Mouse (Mus musculus): ENCODE data around the gene Mga. TPM values are rescaled to one million over a fixed set of nuclear protein-coding genes. Genes with fewer than 3 reads are reported as not detected.

The Mga gene
- total and polyA plus RNA-seq, 3 experiments: 45.7 to 224 (median 60.9) TPM

DNA sequence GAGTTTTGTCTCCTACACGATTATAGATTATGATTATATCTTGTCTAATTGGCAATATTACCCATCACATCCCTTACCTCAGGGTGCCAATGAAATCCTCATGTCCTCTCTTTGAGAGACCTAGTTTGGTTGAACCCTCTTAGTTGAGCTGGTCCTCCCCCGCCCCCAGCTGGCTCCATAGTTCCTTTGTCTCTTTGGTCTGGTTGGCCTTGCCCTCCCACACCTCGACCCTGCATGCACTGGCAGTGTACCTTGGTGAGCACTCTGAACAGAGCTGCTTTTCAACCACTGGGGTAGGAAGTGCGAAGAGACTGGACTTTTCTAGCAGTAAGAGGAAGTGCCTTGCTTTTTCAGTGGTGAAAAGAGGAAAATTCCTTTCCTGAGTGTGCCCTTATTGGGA lies 104.9 kb downstream of the Mga start:
- Histone ChIP-seq H3K9ac (ENCODE audit: control insufficient read depth, low read depth, low read length, poor library complexity, severe bottlenecking) (no peak overlapping the region), H3K36me3 (ENCODE audit: control insufficient read depth in 1 of 2, insufficient read depth in 2 of 2, low read length in 2 of 2) (no peaks in the 10 kb centered on the region), H3K4me3 (ENCODE audit: control insufficient read depth in 1 of 2, insufficient read depth in 1 of 2, low read depth in 2 of 2, low read length in 2 of 2) (no peak overlapping the region), H3K9me3 (replicated peaks; ENCODE audit: insufficient read depth, low read length) (no peaks in the 10 kb centered on the region), H3K4me1 (ENCODE audit: control insufficient read depth in 1 of 2, insufficient read depth in 2 of 2, low read length in 2 of 2) (no peaks in the 10 kb centered on the region), H3K27me3 (ENCODE audit: control insufficient read depth in 1 of 2, insufficient read depth in 2 of 2, low read length in 2 of 2) (no peaks in the 10 kb centered on the region), H3K27ac (ENCODE audit: control insufficient read depth, low read depth, low read length) (no peak overlapping the region), H3K79me2 (ENCODE audit: control insufficient read depth, insufficient read depth, low read length, poor library complexity) (no peaks in the 10 kb centered on the region)
- no peak for DNase-seq (ENCODE audit: low read depth, low spot score)
- TF ChIP-seq ZNF384 (IDR thresholded peaks at IDR 0.05; ENCODE audit: low read depth, low read length) (no peak), JUND (IDR thresholded peaks at IDR 0.05; ENCODE audit: low read depth, low read length) (no peak), MAZ (IDR thresholded peaks at IDR 0.05; ENCODE audit: low read depth, low read length) (no peak)

DNA sequence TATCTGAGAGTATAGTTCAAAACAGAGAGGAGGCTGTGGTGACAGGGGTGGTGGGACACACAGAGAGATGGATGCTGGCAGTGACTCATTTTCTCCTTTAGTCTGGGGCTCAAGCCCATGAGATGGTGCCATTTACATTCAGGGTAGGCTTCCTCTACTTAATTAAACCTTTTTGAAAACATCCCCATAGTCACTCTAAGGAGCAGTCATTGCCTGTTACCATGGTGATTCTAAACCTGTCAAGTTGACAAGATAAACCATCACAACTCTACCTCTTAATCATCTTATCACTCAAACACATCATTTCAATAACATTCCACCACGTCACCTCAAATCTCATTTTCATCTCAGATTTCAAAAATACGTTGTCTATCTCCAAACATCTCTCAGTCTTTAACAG lies 106.9 kb downstream of the Mga start:
- no peaks in the 10 kb centered on the region for H3K79me2 ChIP-seq (ENCODE audit: control insufficient read depth, insufficient read depth, low read length, poor library complexity)
- no peak overlapping the region for H3K27ac ChIP-seq (ENCODE audit: control insufficient read depth, low read depth, low read length)
- H3K4me1 ChIP-seq (ENCODE audit: control insufficient read depth in 1 of 2, insufficient read depth in 2 of 2, low read length in 2 of 2): no peaks in the 10 kb centered on the region
- TF ChIP-seq MYC (IDR thresholded peaks at IDR 0.05; ENCODE audit: low read depth, low read length): no peak
- H3K36me3 ChIP-seq (ENCODE audit: control insufficient read depth in 1 of 2, insufficient read depth in 2 of 2, low read length in 2 of 2): no peaks in the 10 kb centered on the region
- H3K27me3 ChIP-seq (ENCODE audit: control insufficient read depth in 1 of 2, insufficient read depth in 2 of 2, low read length in 2 of 2): no peaks in the 10 kb centered on the region
- H3K9ac ChIP-seq (ENCODE audit: control insufficient read depth, low read depth, low read length, poor library complexity, severe bottlenecking): no peak overlapping the region
- H3K4me3 ChIP-seq (ENCODE audit: control insufficient read depth in 1 of 2, insufficient read depth in 1 of 2, low read depth in 2 of 2, low read length in 2 of 2): no peak overlapping the region
- DNase-seq (ENCODE audit: low read depth, low spot score): no peak
- no peaks in the 10 kb centered on the region for H3K9me3 ChIP-seq (replicated peaks; ENCODE audit: insufficient read depth, low read length)

DNA sequence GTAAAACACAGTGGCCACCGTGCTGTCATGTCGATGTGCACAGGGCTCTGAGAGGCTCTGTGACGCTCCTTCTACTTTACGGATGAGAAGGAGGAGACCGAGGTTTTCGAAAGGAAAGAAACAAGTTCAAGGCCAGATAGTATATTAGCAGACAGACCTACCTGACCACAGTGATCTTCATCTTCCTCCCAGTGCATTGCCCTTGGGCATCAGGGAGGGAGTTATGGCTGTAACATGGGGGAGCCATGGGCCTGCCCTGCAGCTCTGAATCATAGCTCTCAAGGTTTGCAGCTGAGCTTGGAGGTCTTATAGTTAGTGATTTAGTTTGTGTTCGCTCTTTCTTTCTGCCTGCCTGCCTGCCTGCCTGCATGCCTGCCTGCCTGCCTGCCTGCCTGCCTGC lies 109.7 kb downstream of the Mga start:
- Histone ChIP-seq H3K4me1 (ENCODE audit: control insufficient read depth in 1 of 2, insufficient read depth in 2 of 2, low read length in 2 of 2) (no peaks in the 10 kb centered on the region), H3K9ac (ENCODE audit: control insufficient read depth, low read depth, low read length, poor library complexity, severe bottlenecking) (no peak overlapping the region), H3K36me3 (ENCODE audit: control insufficient read depth in 1 of 2, insufficient read depth in 2 of 2, low read length in 2 of 2) (no peaks in the 10 kb centered on the region), H3K9me3 (replicated peaks; ENCODE audit: insufficient read depth, low read length) (no peaks in the 10 kb centered on the region), H3K4me3 (ENCODE audit: control insufficient read depth in 1 of 2, insufficient read depth in 1 of 2, low read depth in 2 of 2, low read length in 2 of 2) (no peak overlapping the region), H3K27me3 (ENCODE audit: control insufficient read depth in 1 of 2, insufficient read depth in 2 of 2, low read length in 2 of 2) (no peaks in the 10 kb centered on the region), H3K79me2 (ENCODE audit: control insufficient read depth, insufficient read depth, low read length, poor library complexity) (no peaks in the 10 kb centered on the region), H3K27ac (ENCODE audit: control insufficient read depth, low read depth, low read length) (no peak overlapping the region)
- no peak for TF ChIP-seq ZC3H11A (IDR thresholded peaks at IDR 0.05; ENCODE audit: low read depth, low read length)
- TF ChIP-seq ZNF384 (IDR thresholded peaks at IDR 0.05; ENCODE audit: low read depth, low read length): no peak
- no peak for TF ChIP-seq MYC (IDR thresholded peaks at IDR 0.05; ENCODE audit: low read depth, low read length)
- TF ChIP-seq ZMIZ1 (IDR thresholded peaks at IDR 0.05; ENCODE audit: low read depth, low read length): no peak
- TF ChIP-seq TAL1 (IDR thresholded peaks at IDR 0.05; ENCODE audit: low read length): no peak
- no peak for TF ChIP-seq POLR2AphosphoS5 (IDR thresholded peaks at IDR 0.05; ENCODE audit: borderline replicate concordance, low read depth, low read length)
- no peak for DNase-seq (ENCODE audit: low read depth, low spot score)

DNA sequence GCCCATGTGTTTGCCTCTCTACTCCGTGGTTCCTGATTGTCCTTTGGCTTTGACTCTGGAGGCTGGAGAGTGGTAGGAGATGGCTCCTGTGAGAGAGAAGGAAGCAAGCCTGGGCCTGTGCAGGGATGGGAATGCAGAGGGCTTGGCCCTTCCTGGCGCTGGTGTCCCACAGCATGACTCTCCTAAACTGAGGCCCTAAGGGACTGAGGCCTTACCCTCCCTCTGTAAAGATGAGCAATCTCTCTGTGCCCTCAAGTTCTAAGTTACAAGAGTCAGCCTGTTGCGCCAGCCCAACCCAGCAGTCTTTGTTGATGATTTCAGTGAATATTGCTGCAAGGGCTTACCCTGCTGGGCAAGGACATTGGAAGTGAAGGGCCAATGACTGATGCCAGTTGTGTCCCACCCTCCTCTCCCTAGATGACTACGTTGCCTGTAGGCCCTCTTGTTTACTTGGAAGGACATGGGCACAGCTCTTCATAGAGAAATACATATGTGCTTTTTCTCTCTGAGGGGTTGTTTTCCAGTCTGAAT lies 110.7 kb downstream of the Mga start:
- H3K9me3 ChIP-seq (replicated peaks; ENCODE audit: insufficient read depth, low read length): no peaks in the 10 kb centered on the region
- no peaks in the 10 kb centered on the region for H3K4me1 ChIP-seq (ENCODE audit: control insufficient read depth in 1 of 2, insufficient read depth in 2 of 2, low read length in 2 of 2)
- H3K27ac ChIP-seq (ENCODE audit: control insufficient read depth, low read depth, low read length): no peak overlapping the region
- no peak for DNase-seq (ENCODE audit: low read depth, low spot score)
- TF ChIP-seq ZMIZ1 (IDR thresholded peaks at IDR 0.05; ENCODE audit: low read depth, low read length) (no peak), EP300 (IDR thresholded peaks at IDR 0.05; ENCODE audit: low read depth in 1 of 2, low read length in 2 of 2) (no peak), POLR2AphosphoS5 (IDR thresholded peaks at IDR 0.05; ENCODE audit: borderline replicate concordance, low read depth, low read length) (no peak), NRF1 (IDR thresholded peaks at IDR 0.05; ENCODE audit: insufficient read depth, low read depth, low read length, poor library complexity, severe bottlenecking) (no peak), MAX (IDR thresholded peaks at IDR 0.05; ENCODE audit: low read length) (no peak), ETS1 (IDR thresholded peaks at IDR 0.05; ENCODE audit: low read depth, low read length) (no peak), MAFK (IDR thresholded peaks at IDR 0.05; ENCODE audit: borderline replicate concordance, low read depth, low read length) (no peak), E2F4 (IDR thresholded peaks at IDR 0.05; ENCODE audit: borderline replicate concordance, low read depth, low read length) (no peak), CTCF (IDR thresholded peaks at IDR 0.05 in 2 of 3, conservative IDR thresholded peaks at IDR 0.05 in 1 of 3; ENCODE audit: control insufficient read depth in 1 of 3, insufficient read depth in 1 of 3, low read depth in 2 of 3, low read length in 3 of 3, poor library complexity in 1 of 3, severe bottlenecking in 1 of 3) (no peak), TBP (IDR thresholded peaks at IDR 0.05; ENCODE audit: low read depth, low read length) (no peak), MYC (IDR thresholded peaks at IDR 0.05; ENCODE audit: low read depth, low read length) (no peak), ELF1 (IDR thresholded peaks at IDR 0.05; ENCODE audit: low read depth, low read length) (no peak), TAL1 (IDR thresholded peaks at IDR 0.05; ENCODE audit: low read length) (no peak), GATA1 (IDR thresholded peaks at IDR 0.05; ENCODE audit: low read depth, low read length) (no peak), UBTF (IDR thresholded peaks at IDR 0.05; ENCODE audit: borderline replicate concordance, insufficient read depth, low read depth, low read length) (no peak), MYB (IDR thresholded peaks at IDR 0.05; ENCODE audit: low read depth, low read length) (no peak)
- no peak overlapping the region for H3K4me3 ChIP-seq (ENCODE audit: control insufficient read depth in 1 of 2, insufficient read depth in 1 of 2, low read depth in 2 of 2, low read length in 2 of 2)
- no peaks in the 10 kb centered on the region for H3K79me2 ChIP-seq (ENCODE audit: control insufficient read depth, insufficient read depth, low read length, poor library complexity)
- H3K27me3 ChIP-seq (ENCODE audit: control insufficient read depth in 1 of 2, insufficient read depth in 2 of 2, low read length in 2 of 2): no peaks in the 10 kb centered on the region
- no peaks in the 10 kb centered on the region for H3K36me3 ChIP-seq (ENCODE audit: control insufficient read depth in 1 of 2, insufficient read depth in 2 of 2, low read length in 2 of 2)
- H3K9ac ChIP-seq (ENCODE audit: control insufficient read depth, low read depth, low read length, poor library complexity, severe bottlenecking): no peak overlapping the region

All from MEL (cell line).